Mouse (Mus musculus) ES-E14 (cell line): ENCODE results near the gene Brip1.

Experiments used
- CHD2 ChIP-seq: IDR thresholded peaks from 2 replicates; pipeline ENCODE4 v1.6.1; 2014; ENCODE audit warnings: mild to moderate bottlenecking, low read depth, low read length, inconsistent platforms
- HCFC1 ChIP-seq: IDR thresholded peaks from 2 replicates; pipeline ENCODE4 v1.6.1; 2012; ENCODE audit warnings: low read length, inconsistent platforms, borderline replicate concordance; ENCODE audit not compliant: insufficient read depth
- MAFK ChIP-seq: IDR thresholded peaks from 2 replicates; pipeline ENCODE4 v1.6.1; 2014; ENCODE audit warnings: mild to moderate bottlenecking, low read depth, low read length, inconsistent platforms; ENCODE audit not compliant: insufficient read depth
- ZC3H11A ChIP-seq: IDR thresholded peaks from 2 replicates; pipeline ENCODE4 v1.6.1; 2012; ENCODE audit warnings: low read depth, mild to moderate bottlenecking, inconsistent platforms, low read length, borderline replicate concordance
- ZNF384 ChIP-seq: IDR thresholded peaks from 2 replicates; pipeline ENCODE4 v1.6.1; 2012; ENCODE audit warnings: low read depth, low read length, inconsistent platforms

DNA sequence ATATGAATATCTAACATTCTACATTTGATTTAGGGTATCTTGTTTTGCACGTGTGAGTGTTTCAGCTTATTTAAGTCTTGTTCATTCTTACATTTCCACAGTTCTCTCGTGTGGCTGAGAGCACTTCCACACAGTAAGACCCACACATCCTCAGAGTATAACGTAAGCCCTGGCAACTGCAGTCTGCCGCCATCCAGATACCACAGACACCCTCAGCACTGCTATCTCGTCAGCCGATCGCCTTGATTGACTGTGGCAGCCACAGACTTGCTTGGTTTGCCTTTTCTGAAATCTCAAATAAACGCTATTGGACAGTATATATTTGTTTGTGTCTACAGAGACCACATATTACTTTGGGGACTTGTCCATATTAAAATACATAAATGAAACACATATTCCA, 123.0 kb downstream of the Brip1 start:
- TF ChIP-seq ZC3H11A (no peak), HCFC1 (no peak), ZNF384 (no peak), MAFK (no peak), CHD2 (no peak)
